Mouse (Mus musculus): ENCODE results near the gene Zfp146.
"Not testable (repeated sequence)": the region's sequence is repeated elsewhere in the genome, so short reads cannot be mapped to it uniquely, and the experiment has no call there.

Gene Zfp146

GRCm38 (mm10) chr7:30189116-30189491 lies 19.6 kb upstream of the Zfp146 start:
- DNase-seq, result no peak

- no peak for DNase-seq
Observed at GRCm38 (mm10) chr7:30188344-30189115, 19.0 kb upstream of the Zfp146 start.

GRCm38 (mm10) chr7:30184641-30185348 lies 15.2 kb upstream of the Zfp146 start:
- DNase-seq, result no peak

GRCm38 (mm10) chr7:30183879-30184289 lies 14.3 kb upstream of the Zfp146 start, which contains the start of gene Cox7a1:
TSS of gene Cox7a1 (plus strand) at chr7:30184144.
- DNase-seq, result peak; percentile 80 to 82

GRCm38 (mm10) chr7:30183189-30183588 lies 13.6 kb upstream of the Zfp146 start:
- not testable (repeated sequence) for DNase-seq

GRCm38 (mm10) chr7:30181929-30182328 lies 12.4 kb upstream of the Zfp146 start:
- not testable (repeated sequence) for DNase-seq

- DNase-seq, result peak; percentile 85 to 90
Observed at GRCm38 (mm10) chr7:30181308-30181707, 11.8 kb upstream of the Zfp146 start.

GRCm38 (mm10) chr7:30178256-30178655 lies 8.7 kb upstream of the Zfp146 start:
- DNase-seq, result no peak

- no peak for DNase-seq
Observed at GRCm38 (mm10) chr7:30176474-30176873, 6.9 kb upstream of the Zfp146 start.

GRCm38 (mm10) chr7:30170283-30170951 lies 867 bp upstream of the Zfp146 start:
- no peak for DNase-seq

GRCm38 (mm10) chr7:30168914-30169582 lies 502 bp downstream of the Zfp146 start:
- DNase-seq, result no peak

GRCm38 (mm10) chr7:30164745-30165144 lies 4.8 kb downstream of the Zfp146 start:
- DNase-seq, result no peak

- DNase-seq, result no peak
Observed at GRCm38 (mm10) chr7:30163113-30163512, 6.4 kb downstream of the Zfp146 start.

- DNase-seq, result no peak
Observed at GRCm38 (mm10) chr7:30155507-30155906, 14.0 kb downstream of the Zfp146 start.

- no peak for DNase-seq
Observed at GRCm38 (mm10) chr7:30154040-30154439, 15.5 kb downstream of the Zfp146 start.

GRCm38 (mm10) chr7:30147011-30147410 lies 22.5 kb downstream of the Zfp146 start:
- DNase-seq, result no peak

- peak; percentile 92 to 96 for DNase-seq
Observed at GRCm38 (mm10) chr7:30143555-30144209, 25.9 kb downstream of the Zfp146 start.

- peak in 1 of 2 experiments; percentile 17 for DNase-seq
Observed at GRCm38 (mm10) chr7:30143170-30143554, 26.4 kb downstream of the Zfp146 start.

GRCm38 (mm10) chr7:30136826-30137225 lies 32.7 kb downstream of the Zfp146 start:
- no peak for DNase-seq

GRCm38 (mm10) chr7:30132396-30132795 lies 37.2 kb downstream of the Zfp146 start:
- no peak for DNase-seq

- DNase-seq, result no peak
Observed at GRCm38 (mm10) chr7:30129900-30130299, 39.6 kb downstream of the Zfp146 start.

- no peak for DNase-seq
Observed at GRCm38 (mm10) chr7:30122188-30122530, 47.4 kb downstream of the Zfp146 start.
